Mouse (Mus musculus) neural tube, embryonic 14.5 days (tissue): ENCODE data around the gene Pcyox1. TPM values are rescaled to one million over a fixed set of nuclear protein-coding genes. Genes with fewer than 3 reads are reported as not detected.
"Not testable (repeated sequence)": the region's sequence is repeated elsewhere in the genome, so short reads cannot be mapped to it uniquely, and the experiment has no call there.

Experiments used
- ATAC-seq: fragments of 200-750 bp; cut with Nextera tagmentation; 2 replicates; pipeline ENCODE4 v1.8.0; 2017; ENCODE audit warnings: low read depth, mild to moderate bottlenecking, moderate TSS enrichment, moderate library complexity
- H3K27ac ChIP-seq: fragments of 300-500 bp; sonication (generic); 2 replicates; pipeline ENCODE4 v1.5.1; 2014; ENCODE audit warnings: low read depth, mild to moderate bottlenecking, control low read depth, low read length, moderate library complexity, mixed read lengths
- H3K27me3 ChIP-seq: fragments of 300-500 bp; sonication (generic); 2 replicates; pipeline ENCODE4 v1.6.1; 2014; ENCODE audit warnings: low read length; ENCODE audit not compliant: control insufficient read depth, insufficient read depth
- H3K36me3 ChIP-seq: fragments of 300-500 bp; sonication (generic); 2 replicates; pipeline ENCODE4 v1.6.1; 2014; ENCODE audit warnings: low read length, mixed read lengths; ENCODE audit not compliant: control insufficient read depth, insufficient read depth
- H3K4me1 ChIP-seq: fragments of 300-500 bp; sonication (generic); 2 replicates; pipeline ENCODE4 v1.6.1; 2014; ENCODE audit warnings: low read length; ENCODE audit not compliant: control insufficient read depth, insufficient read depth
- H3K4me2 ChIP-seq: fragments of 300-500 bp; sonication (generic); 2 replicates; pipeline ENCODE4 v1.6.1; 2014; ENCODE audit warnings: mild to moderate bottlenecking, low read depth, low read length, control low read depth
- H3K4me3 ChIP-seq: fragments of 300-500 bp; sonication (generic); 2 replicates; pipeline ENCODE4 v1.5.1; 2014; ENCODE audit warnings: low read depth, low read length, control low read depth, mixed read lengths
- H3K9ac ChIP-seq: fragments of 300-500 bp; sonication (generic); replicated peaks from 2 replicates; pipeline ENCODE4 v1.6.1; 2014; ENCODE audit warnings: low read depth, mild to moderate bottlenecking, control low read depth, low read length, mixed read lengths
- H3K9me3 ChIP-seq: fragments of 300-500 bp; sonication (generic); 2 replicates; pipeline ENCODE4 v1.6.1; 2016; ENCODE audit warnings: low read length; ENCODE audit not compliant: control insufficient read depth
- WGBS: fragments of 180-500 bp; shearing (Covaris S2); extraction: QIAGEN DNeasy Blood & Tissue Kit; methylation state at CpG from one replicate; pipeline ENCODE4 v1.1.7; 2014; 5-methylcytosine and 5-hydroxymethylcytosine counted together
- polyA plus RNA-seq: library from polyadenylated mRNA; unstranded; fragments of >200 nt; fragmentation: Nextera tagmentation; extraction: Ambion mirVana; gene quantifications from 2 replicates; pipeline ENCODE4 v1.2.1, GENCODE M21; 2014

Pcyox1 gene
- polyA plus RNA-seq, 1 experiment from 2014 or later: 100 TPM

GRCm38 (mm10) chr6:86393187-86393586 is 3.8 kb downstream of the Pcyox1 start:
- H3K27me3 ChIP-seq: no peaks in the 10 kb centered on the region; the same call in 1 of the 2 replicates
- no peak overlapping the region for H3K4me2 ChIP-seq
- H3K4me3 ChIP-seq: no peak overlapping the region
- ATAC-seq: no peak
- H3K4me1 ChIP-seq: peaks cover 16% of the 10 kb centered on the region
- 100% methylated on average over 1 of the region's 1 CpGs for WGBS
- H3K36me3 ChIP-seq: peaks cover 39% of the 10 kb centered on the region
- no peak overlapping the region for H3K27ac ChIP-seq
- H3K9me3 ChIP-seq: no peaks in the 10 kb centered on the region
- H3K9ac ChIP-seq: no peak overlapping the region

GRCm38 (mm10) chr6:86391326-86391725 is 5.6 kb downstream of the Pcyox1 start:
- 95% methylated on average over 5 of the region's 5 CpGs for WGBS
- Histone ChIP-seq H3K4me1 (peaks cover 16% of the 10 kb centered on the region), H3K9me3 (no peaks in the 10 kb centered on the region), H3K27ac (no peak overlapping the region), H3K4me3 (no peak overlapping the region), H3K9ac (no peak overlapping the region), H3K27me3 (no peaks in the 10 kb centered on the region), H3K4me2 (no peak overlapping the region), H3K36me3 (peaks cover 50% of the 10 kb centered on the region)
- no peak for ATAC-seq

- Histone ChIP-seq H3K4me2 (no peak overlapping the region), H3K36me3 (peaks cover 57% of the 10 kb centered on the region), H3K4me1 (no peaks in the 10 kb centered on the region), H3K27ac (no peak overlapping the region), H3K27me3 (no peaks in the 10 kb centered on the region), H3K9ac (no peak overlapping the region), H3K9me3 (no peaks in the 10 kb centered on the region), H3K4me3 (no peak overlapping the region)
- WGBS: 87% methylated on average over 18 of the region's 18 CpGs
- no peak for ATAC-seq
These were observed 8.5 kb downstream of the Pcyox1 start for GRCm38 (mm10) chr6:86388461-86388860.

- no peak for ATAC-seq
- H3K4me3 ChIP-seq: no peak overlapping the region
- no peaks in the 10 kb centered on the region for H3K27me3 ChIP-seq
- WGBS: 85% methylated on average over 12 of the region's 12 CpGs
- peaks cover 56% of the 10 kb centered on the region for H3K36me3 ChIP-seq
- H3K9ac ChIP-seq: no peak overlapping the region
- H3K4me2 ChIP-seq: no peak overlapping the region
- H3K4me1 ChIP-seq: no peaks in the 10 kb centered on the region
- no peak overlapping the region for H3K27ac ChIP-seq
- no peaks in the 10 kb centered on the region for H3K9me3 ChIP-seq
These were observed 9.6 kb downstream of the Pcyox1 start for GRCm38 (mm10) chr6:86387313-86387712.

GRCm38 (mm10) chr6:86385362-86386104 is 11.4 kb downstream of the Pcyox1 start:
- Histone ChIP-seq H3K27ac (no peak overlapping the region), H3K4me3 (no peak overlapping the region), H3K4me2 (no peak overlapping the region), H3K9me3 (no peaks in the 10 kb centered on the region), H3K9ac (no peak overlapping the region), H3K36me3 (peaks cover 39% of the 10 kb centered on the region), H3K4me1 (no peaks in the 10 kb centered on the region), H3K27me3 (no peaks in the 10 kb centered on the region)
- no peak for ATAC-seq
- 88% methylated on average over 5 of the region's 5 CpGs for WGBS

GRCm38 (mm10) chr6:86384692-86385091 is 12.3 kb downstream of the Pcyox1 start:
- Histone ChIP-seq H3K27ac (no peak overlapping the region), H3K4me2 (no peak overlapping the region), H3K36me3 (peaks cover 32% of the 10 kb centered on the region), H3K9ac (no peak overlapping the region), H3K27me3 (no peaks in the 10 kb centered on the region), H3K9me3 (no peaks in the 10 kb centered on the region), H3K4me3 (no peak overlapping the region), H3K4me1 (no peaks in the 10 kb centered on the region)
- no peak for ATAC-seq
- 67% methylated on average over 4 of the region's 4 CpGs for WGBS

GRCm38 (mm10) chr6:86383370-86383769 is 13.6 kb downstream of the Pcyox1 start:
- no peak for ATAC-seq
- H3K4me3 ChIP-seq: no peak overlapping the region
- no peaks in the 10 kb centered on the region for H3K9me3 ChIP-seq
- no peaks in the 10 kb centered on the region for H3K4me1 ChIP-seq
- no peak overlapping the region for H3K4me2 ChIP-seq
- WGBS: 53% methylated on average over 16 of the region's 16 CpGs
- H3K27me3 ChIP-seq: no peaks in the 10 kb centered on the region
- H3K27ac ChIP-seq: no peak overlapping the region
- H3K9ac ChIP-seq: no peak overlapping the region
- peaks cover 30% of the 10 kb centered on the region for H3K36me3 ChIP-seq

GRCm38 (mm10) chr6:86382551-86382950 is 14.4 kb downstream of the Pcyox1 start:
- H3K9ac ChIP-seq: no peak overlapping the region
- peaks cover 31% of the 10 kb centered on the region for H3K36me3 ChIP-seq
- no peaks in the 10 kb centered on the region for H3K9me3 ChIP-seq
- H3K27ac ChIP-seq: no peak overlapping the region
- H3K4me1 ChIP-seq: no peaks in the 10 kb centered on the region
- no peak overlapping the region for H3K4me3 ChIP-seq
- no peak overlapping the region for H3K4me2 ChIP-seq
- no peaks in the 10 kb centered on the region for H3K27me3 ChIP-seq
- ATAC-seq: no peak

- not testable (repeated sequence) for H3K4me3 ChIP-seq
These were observed 16.8 kb downstream of the Pcyox1 start for GRCm38 (mm10) chr6:86380112-86380511.

More at GRCm38 (mm10) chr6:86380112-86380511, 16.8 kb downstream of the Pcyox1 start:
- H3K9ac ChIP-seq, H3K9me3 ChIP-seq, H3K4me2 ChIP-seq, ATAC-seq, H3K27ac ChIP-seq, H3K27me3 ChIP-seq, H3K4me1 ChIP-seq: not testable (repeated sequence)
- WGBS: 79% methylated on average over 6 of the region's 8 CpGs
- H3K36me3 ChIP-seq: peaks cover 33% of the 10 kb centered on the region
